Mouse (Mus musculus) neural tube, embryonic 14.5 days (tissue): Measurements from ENCODE around the gene Arhgap15. TPM values are rescaled to one million over a fixed set of nuclear protein-coding genes. Genes with fewer than 3 reads are reported as not detected.

Experiments
- ATAC-seq: fragments of 200-750 bp; cut with Nextera tagmentation; 2 replicates; pipeline ENCODE4 v1.8.0; 2017; ENCODE audit warnings: low read depth, mild to moderate bottlenecking, moderate TSS enrichment, moderate library complexity
- H3K27ac ChIP-seq: fragments of 300-500 bp; sonication (generic); 2 replicates; pipeline ENCODE4 v1.5.1; 2014; ENCODE audit warnings: low read depth, mild to moderate bottlenecking, control low read depth, low read length, moderate library complexity, mixed read lengths
- H3K27me3 ChIP-seq: fragments of 300-500 bp; sonication (generic); 2 replicates; pipeline ENCODE4 v1.6.1; 2014; ENCODE audit warnings: low read length; ENCODE audit not compliant: control insufficient read depth, insufficient read depth
- H3K36me3 ChIP-seq: fragments of 300-500 bp; sonication (generic); 2 replicates; pipeline ENCODE4 v1.6.1; 2014; ENCODE audit warnings: low read length, mixed read lengths; ENCODE audit not compliant: control insufficient read depth, insufficient read depth
- H3K4me1 ChIP-seq: fragments of 300-500 bp; sonication (generic); 2 replicates; pipeline ENCODE4 v1.6.1; 2014; ENCODE audit warnings: low read length; ENCODE audit not compliant: control insufficient read depth, insufficient read depth
- H3K4me2 ChIP-seq: fragments of 300-500 bp; sonication (generic); 2 replicates; pipeline ENCODE4 v1.6.1; 2014; ENCODE audit warnings: mild to moderate bottlenecking, low read depth, low read length, control low read depth
- H3K4me3 ChIP-seq: fragments of 300-500 bp; sonication (generic); 2 replicates; pipeline ENCODE4 v1.5.1; 2014; ENCODE audit warnings: low read depth, low read length, control low read depth, mixed read lengths
- H3K9ac ChIP-seq: fragments of 300-500 bp; sonication (generic); replicated peaks from 2 replicates; pipeline ENCODE4 v1.6.1; 2014; ENCODE audit warnings: low read depth, mild to moderate bottlenecking, control low read depth, low read length, mixed read lengths
- H3K9me3 ChIP-seq: fragments of 300-500 bp; sonication (generic); 2 replicates; pipeline ENCODE4 v1.6.1; 2016; ENCODE audit warnings: low read length; ENCODE audit not compliant: control insufficient read depth
- WGBS: fragments of 180-500 bp; shearing (Covaris S2); extraction: QIAGEN DNeasy Blood & Tissue Kit; methylation state at CpG from one replicate; pipeline ENCODE4 v1.1.7; 2014; 5-methylcytosine and 5-hydroxymethylcytosine counted together
- polyA plus RNA-seq: library from polyadenylated mRNA; unstranded; fragments of >200 nt; fragmentation: Nextera tagmentation; extraction: Ambion mirVana; gene quantifications from 2 replicates; pipeline ENCODE4 v1.2.1, GENCODE M21; 2014

The Arhgap15 gene
- polyA plus RNA-seq, 1 experiment from 2014 or later, result 3.8 TPM

DNA sequence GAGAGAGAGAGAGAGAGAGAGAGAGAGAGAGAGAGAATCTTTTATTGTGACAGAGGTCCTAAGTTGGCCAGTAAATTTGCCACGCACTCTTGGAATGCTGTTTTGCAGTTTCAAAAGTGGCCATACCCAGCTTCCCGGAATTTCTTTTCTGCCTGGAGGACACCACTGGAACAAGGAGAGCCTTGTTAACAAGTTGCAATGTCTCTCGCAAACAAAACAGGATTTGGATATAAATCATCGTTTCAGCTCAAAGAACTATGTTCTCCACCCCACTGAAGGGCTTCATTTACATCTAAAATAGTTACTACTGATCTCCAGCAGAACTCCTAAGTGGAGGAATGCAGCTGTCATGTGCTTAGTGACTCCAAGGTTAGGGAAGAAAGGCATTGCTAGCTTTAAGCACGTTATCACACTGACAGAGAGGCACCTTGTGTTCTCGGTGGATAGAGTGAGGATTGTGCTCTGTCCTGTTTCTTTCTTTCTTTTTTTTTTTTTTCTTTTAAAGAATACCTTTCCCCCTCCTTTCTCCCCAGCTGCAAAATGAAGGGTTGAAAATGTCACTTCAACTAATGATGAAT, 473.6 kb downstream of the Arhgap15 start:
- no peak overlapping the region for H3K27ac ChIP-seq
- no peak overlapping the region for H3K4me3 ChIP-seq
- ATAC-seq, result 0 out of 2 replicates have a peak, but pooled peaks have one; percentile 24
- H3K4me2 ChIP-seq, result no peak overlapping the region
- H3K9ac ChIP-seq, result no peak overlapping the region
- H3K9me3 ChIP-seq, result no peaks in the 10 kb centered on the region
- H3K27me3 ChIP-seq, result no peaks in the 10 kb centered on the region
- WGBS, result 4% methylated on average over 6 of the region's 6 CpGs
- 0 out of 2 replicates have a peak, but pooled peaks cover 3% of the 10 kb centered on the region for H3K4me1 ChIP-seq
- H3K36me3 ChIP-seq, result no peaks in the 10 kb centered on the region

- Histone ChIP-seq H3K9ac (no peak overlapping the region), H3K36me3 (no peaks in the 10 kb centered on the region), H3K27ac (no peak overlapping the region), H3K27me3 (no peaks in the 10 kb centered on the region), H3K4me1 (no peaks in the 10 kb centered on the region), H3K4me2 (no peak overlapping the region), H3K9me3 (no peaks in the 10 kb centered on the region), H3K4me3 (no peak overlapping the region)
- WGBS, result 6% methylated on average over 1 of the region's 1 CpGs
- no peak for ATAC-seq
Observed at GRCm38 (mm10) chr2:44234856-44235255, 486.2 kb downstream of the Arhgap15 start.

GRCm38 (mm10) chr2:44241657-44242454, 493.2 kb downstream of the Arhgap15 start:
- 43% methylated on average over 7 of the region's 7 CpGs for WGBS
- peak overlapping the region; percentile 16; the same call in 1 of the 2 replicates for H3K27ac ChIP-seq
- H3K36me3 ChIP-seq, result no peaks in the 10 kb centered on the region
- no peak overlapping the region for H3K9ac ChIP-seq
- no peaks in the 10 kb centered on the region for H3K9me3 ChIP-seq
- no peaks in the 10 kb centered on the region for H3K27me3 ChIP-seq
- H3K4me3 ChIP-seq, result no peak overlapping the region
- H3K4me1 ChIP-seq, result 0 out of 2 replicates have a peak, but pooled peaks cover 6% of the 10 kb centered on the region
- H3K4me2 ChIP-seq, result no peak overlapping the region
- no peak for ATAC-seq

DNA sequence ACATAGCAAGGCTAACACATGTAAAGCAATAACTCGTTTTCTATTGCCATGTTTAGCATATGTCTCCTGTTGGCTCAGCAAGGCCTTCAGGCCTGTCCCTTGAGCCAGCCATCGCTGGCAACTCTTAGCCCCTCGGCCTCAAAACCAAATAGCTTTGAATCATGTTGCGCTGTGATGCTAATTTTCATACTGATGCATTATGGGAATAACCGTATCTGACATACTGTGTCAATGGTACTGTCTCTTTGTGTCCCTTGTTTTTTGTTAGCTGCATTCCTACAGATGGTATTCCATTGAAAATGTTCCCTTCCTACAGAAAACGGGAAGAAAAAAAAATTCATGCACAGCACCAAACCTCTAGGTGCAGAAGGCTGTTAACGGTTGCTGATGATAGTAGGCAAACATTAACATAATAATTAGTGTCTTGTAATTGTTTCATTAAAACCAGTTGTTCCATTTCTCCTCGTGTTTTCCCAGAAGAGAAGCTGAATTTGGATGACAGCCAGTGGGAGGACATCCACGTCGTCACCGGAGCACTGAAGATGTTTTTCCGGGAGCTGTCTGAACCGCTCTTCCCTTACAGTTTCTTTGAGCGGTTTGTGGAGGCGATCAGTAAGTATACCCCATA, 494.1 kb downstream of the Arhgap15 start:
- H3K36me3 ChIP-seq, result no peaks in the 10 kb centered on the region
- no peaks in the 10 kb centered on the region for H3K27me3 ChIP-seq
- peak overlapping the region; percentile 16; the same call in 1 of the 2 replicates for H3K27ac ChIP-seq
- no peaks in the 10 kb centered on the region for H3K9me3 ChIP-seq
- H3K4me2 ChIP-seq, result no peak overlapping the region
- ATAC-seq, result peak; percentile 84
- 0 out of 2 replicates have a peak, but pooled peaks cover 6% of the 10 kb centered on the region for H3K4me1 ChIP-seq
- WGBS, result 46% methylated on average over 15 of the region's 15 CpGs
- no peak overlapping the region for H3K4me3 ChIP-seq
- no peak overlapping the region for H3K9ac ChIP-seq

GRCm38 (mm10) chr2:44255343-44255742, 506.7 kb downstream of the Arhgap15 start:
- WGBS, result 66% methylated on average over 4 of the region's 4 CpGs
- ATAC-seq, result no peak
- Histone ChIP-seq H3K36me3 (no peaks in the 10 kb centered on the region), H3K4me3 (no peak overlapping the region), H3K27me3 (no peaks in the 10 kb centered on the region), H3K9me3 (no peaks in the 10 kb centered on the region), H3K4me2 (no peak overlapping the region), H3K27ac (no peak overlapping the region), H3K4me1 (no peaks in the 10 kb centered on the region), H3K9ac (no peak overlapping the region)

- ATAC-seq, result no peak
- no peaks in the 10 kb centered on the region for H3K27me3 ChIP-seq
- H3K9ac ChIP-seq, result no peak overlapping the region
- H3K36me3 ChIP-seq, result no peaks in the 10 kb centered on the region
- no peak overlapping the region for H3K27ac ChIP-seq
- no peaks in the 10 kb centered on the region for H3K9me3 ChIP-seq
- H3K4me2 ChIP-seq, result no peak overlapping the region
- no peak overlapping the region for H3K4me3 ChIP-seq
- no peaks in the 10 kb centered on the region for H3K4me1 ChIP-seq
- WGBS, result 80% methylated on average over 2 of the region's 2 CpGs
Observed at GRCm38 (mm10) chr2:44257946-44258345, 509.3 kb downstream of the Arhgap15 start.

- Histone ChIP-seq H3K27ac (no peak overlapping the region), H3K27me3 (no peaks in the 10 kb centered on the region), H3K9ac (no peak overlapping the region), H3K4me3 (no peak overlapping the region), H3K36me3 (no peaks in the 10 kb centered on the region), H3K4me2 (no peak overlapping the region), H3K9me3 (no peaks in the 10 kb centered on the region), H3K4me1 (no peaks in the 10 kb centered on the region)
- 52% methylated on average over 17 of the region's 17 CpGs for WGBS
- no peak for ATAC-seq
Observed at GRCm38 (mm10) chr2:44271455-44272346, 523.1 kb downstream of the Arhgap15 start.

DNA sequence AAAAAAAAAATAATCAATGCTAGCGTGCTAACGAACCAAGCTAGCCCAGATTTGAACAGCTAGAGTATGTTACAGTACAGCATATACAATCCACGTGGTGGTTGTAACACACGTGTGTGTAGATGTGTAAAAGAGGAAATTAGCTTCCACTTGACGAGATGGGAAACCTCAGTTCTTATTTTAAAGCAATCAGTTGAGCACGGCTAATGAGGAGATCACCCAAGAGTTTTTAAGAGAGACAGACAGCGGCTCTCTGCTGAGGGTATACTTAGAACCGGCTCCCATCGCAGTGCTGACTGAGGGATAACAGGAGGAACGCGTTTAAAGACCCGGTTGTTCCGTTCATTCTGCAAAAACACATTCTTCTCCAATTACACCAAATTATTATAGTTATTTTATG, 524.0 kb downstream of the Arhgap15 start:
- Histone ChIP-seq H3K4me2 (no peak overlapping the region), H3K9me3 (no peaks in the 10 kb centered on the region), H3K27ac (no peak overlapping the region), H3K36me3 (no peaks in the 10 kb centered on the region), H3K9ac (no peak overlapping the region), H3K27me3 (no peaks in the 10 kb centered on the region), H3K4me3 (no peak overlapping the region), H3K4me1 (no peaks in the 10 kb centered on the region)
- ATAC-seq, result no peak
- WGBS, result 71% methylated on average over 13 of the region's 13 CpGs
